Mouse (Mus musculus): ENCODE data around the gene Gm8180. TPM values are rescaled to one million over a fixed set of nuclear protein-coding genes. Genes with fewer than 3 reads are reported as not detected.

Gm8180 gene
- polyA plus RNA-seq (2015; fragmentation: Nextera tagmentation; extraction: Ambion mirVana) = not detected in 2 replicates

GRCm38 (mm10) chr14:43784645-43785044 is at the start of gene Gm8180:
TSS of gene Gm8180 (minus strand) at chr14:43784745.

GRCm38 (mm10) chr14:43747566-43747965 is 37.0 kb downstream of the Gm8180 start, which contains the start of gene Gm6526:
TSS of gene Gm6526 (plus strand) at chr14:43747866.

Other genes with a start within 250 kb of the Gm8180 start
- not detected in 2 replicates for gene Gm5799, start 241.2 kb downstream of the Gm8180 start, polyA plus RNA-seq (2015; fragmentation: Nextera tagmentation; extraction: Ambion mirVana)
- gene Gm17654, start 205.6 kb downstream of the Gm8180 start, polyA plus RNA-seq (2015; fragmentation: Nextera tagmentation; extraction: Ambion mirVana) = not detected in 2 replicates
- gene Gm10375, start 176.7 kb downstream of the Gm8180 start, polyA plus RNA-seq (2015; fragmentation: Nextera tagmentation; extraction: Ambion mirVana) = not detected in 2 replicates
- gene Gm8165, start 107.5 kb downstream of the Gm8180 start, polyA plus RNA-seq (2015; fragmentation: Nextera tagmentation; extraction: Ambion mirVana) = not detected in 2 replicates
- gene Gm7324, start 86.9 kb downstream of the Gm8180 start, polyA plus RNA-seq (2015; fragmentation: Nextera tagmentation; extraction: Ambion mirVana) = 0.81 and 1.1 TPM in 2 replicates
- gene Gm16506, start 57.3 kb downstream of the Gm8180 start, polyA plus RNA-seq (2015; fragmentation: Nextera tagmentation; extraction: Ambion mirVana) = not detected in 2 replicates
- gene Gm6526, start 36.9 kb downstream of the Gm8180 start, polyA plus RNA-seq (2015; fragmentation: Nextera tagmentation; extraction: Ambion mirVana) = not detected in 2 replicates
- gene Ear1, start 90.8 kb upstream of the Gm8180 start, polyA plus RNA-seq (2015; fragmentation: Nextera tagmentation; extraction: Ambion mirVana) = 0.46 and 0.82 TPM in 2 replicates
- not detected in 2 replicates for gene Ear10, start 138.8 kb upstream of the Gm8180 start, polyA plus RNA-seq (2015; fragmentation: Nextera tagmentation; extraction: Ambion mirVana)
- gene Gm8113, start 140.6 kb upstream of the Gm8180 start, polyA plus RNA-seq (2015; fragmentation: Nextera tagmentation; extraction: Ambion mirVana) = 8.4 and 10.0 TPM in 2 replicates
- not detected in 2 replicates for gene Ang5, start 172.3 kb upstream of the Gm8180 start, polyA plus RNA-seq (2015; fragmentation: Nextera tagmentation; extraction: Ambion mirVana)
- not detected in 2 replicates for gene Ang6, start 217.5 kb upstream of the Gm8180 start, polyA plus RNA-seq (2015; fragmentation: Nextera tagmentation; extraction: Ambion mirVana)